Mouse (Mus musculus) cerebellum, adult 11-12 months (tissue): ENCODE results near the gene Carnmt1.

ENCODE experiments used
- DNase-seq: peaks from one replicate; pipeline ENCODE4 v3.0.0; 2022

The Carnmt1 gene

GRCm38 (mm10) chr19:18654984-18655383 is 15.6 kb upstream of the Carnmt1 start:
- no peak for DNase-seq

- no peak for DNase-seq
These were observed 14.6 kb upstream of the Carnmt1 start for GRCm38 (mm10) chr19:18655999-18656398.

GRCm38 (mm10) chr19:18658473-18658872 is 12.1 kb upstream of the Carnmt1 start:
- DNase-seq: no peak

GRCm38 (mm10) chr19:18659349-18659748 is 11.2 kb upstream of the Carnmt1 start:
- DNase-seq: no peak

GRCm38 (mm10) chr19:18660466-18660865 is 10.1 kb upstream of the Carnmt1 start:
- no peak for DNase-seq

DNA sequence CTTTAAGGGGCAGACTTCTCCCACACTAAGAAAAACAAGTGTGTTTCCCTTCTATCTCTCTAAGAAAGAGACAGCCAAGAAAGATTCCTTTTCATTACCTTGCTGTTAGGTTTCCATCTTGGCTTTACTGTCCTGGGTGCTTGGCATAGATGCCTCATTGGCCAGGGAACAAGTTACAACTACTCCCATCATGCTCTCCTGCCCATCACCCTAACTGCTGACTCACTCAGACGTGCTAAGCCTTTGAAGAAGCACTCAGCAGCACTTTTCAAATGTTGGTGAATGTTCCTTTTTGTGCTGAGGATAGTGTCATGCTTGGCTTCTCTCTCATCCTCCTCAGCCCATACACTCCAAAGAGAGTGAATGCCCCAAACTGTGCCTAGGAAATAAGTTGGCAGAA is 8.9 kb upstream of the Carnmt1 start:
- DNase-seq: no peak

- DNase-seq: no peak
These were observed 6.7 kb upstream of the Carnmt1 start for GRCm38 (mm10) chr19:18663904-18664303.

DNA sequence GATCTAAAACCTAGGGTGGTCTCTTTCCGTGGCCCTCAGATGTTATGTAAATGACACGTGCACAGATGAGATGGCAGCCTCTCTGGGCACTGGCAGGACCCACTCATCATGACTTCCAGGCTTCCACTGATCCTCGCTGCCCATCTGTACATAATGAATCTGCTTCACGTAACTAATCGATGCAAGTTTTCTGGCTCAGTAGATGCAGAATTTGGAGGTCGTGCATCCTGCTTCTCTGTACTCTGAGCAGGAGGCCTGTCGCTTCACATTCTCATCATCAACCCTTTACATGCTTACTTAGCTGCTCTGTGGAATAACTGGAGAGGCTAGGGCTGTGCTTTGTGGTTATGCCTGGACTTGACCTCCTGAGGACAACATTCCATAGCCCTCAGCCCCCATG is 3.6 kb upstream of the Carnmt1 start:
- DNase-seq: no peak

- peak; percentile 23 for DNase-seq
These were observed 1.0 kb upstream of the Carnmt1 start for GRCm38 (mm10) chr19:18669551-18669950.

GRCm38 (mm10) chr19:18671056-18671741 is 635 bp downstream of the Carnmt1 start:
- DNase-seq: peak; percentile 62

DNA sequence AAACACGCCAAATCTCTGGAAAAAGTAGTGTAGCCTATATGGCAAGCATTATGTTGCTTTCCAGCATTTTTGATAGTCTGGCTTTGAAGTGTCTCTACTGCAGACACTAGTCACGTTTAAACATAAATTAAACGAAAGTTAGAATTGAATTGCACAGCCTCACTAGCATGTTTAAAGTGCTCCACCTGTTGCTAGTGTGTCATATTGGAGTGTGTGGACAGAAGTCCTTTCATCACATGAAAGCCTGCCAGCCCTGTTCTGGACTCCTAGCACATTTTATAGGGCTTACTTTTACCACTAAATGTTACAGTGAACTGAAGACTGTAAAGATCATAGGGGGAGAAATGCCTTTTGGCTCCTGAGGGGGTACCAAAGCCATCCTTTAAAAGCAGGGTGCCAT is 1.9 kb downstream of the Carnmt1 start:
- no peak for DNase-seq

DNA sequence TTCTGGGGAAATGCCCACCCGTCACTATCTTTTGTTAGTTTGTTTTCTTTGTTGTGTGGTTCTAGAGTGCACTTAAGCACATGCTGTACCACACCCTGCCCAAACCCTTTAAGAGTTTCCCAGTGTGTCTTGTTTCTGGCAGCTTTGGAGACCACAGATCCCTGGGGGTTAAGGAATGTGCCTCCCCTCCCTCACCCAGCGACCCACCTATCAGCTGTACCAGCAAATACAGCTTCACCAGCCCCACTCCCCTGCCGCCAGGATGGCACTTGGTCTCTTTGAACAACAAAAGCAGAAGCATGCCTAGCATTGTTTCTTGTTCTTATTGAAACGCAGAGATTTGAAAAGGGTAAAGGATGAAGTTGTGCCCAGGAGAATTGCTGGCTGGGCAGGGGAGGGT is 2.6 kb downstream of the Carnmt1 start:
- no peak for DNase-seq

GRCm38 (mm10) chr19:18682142-18682541 is 11.6 kb downstream of the Carnmt1 start:
- no peak for DNase-seq

DNA sequence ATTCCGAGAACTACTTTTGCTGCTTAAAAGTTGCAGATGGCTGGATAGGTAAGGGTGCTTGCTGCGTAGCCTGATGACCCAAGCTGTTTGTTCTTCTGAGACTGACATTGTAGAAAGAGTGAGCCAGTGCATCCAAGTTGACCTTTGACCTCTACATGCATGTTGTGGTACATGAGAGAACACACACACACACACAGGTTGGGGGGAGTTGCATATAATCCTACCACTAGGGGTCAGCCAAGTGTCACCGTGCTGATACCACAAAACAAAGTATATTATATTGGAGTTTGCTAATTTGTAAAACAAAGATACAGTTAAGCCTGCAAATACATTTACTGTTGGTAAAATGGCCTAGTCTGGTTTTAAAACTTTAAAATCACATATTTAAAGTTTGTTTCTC is 17.0 kb downstream of the Carnmt1 start:
- no peak for DNase-seq

DNA sequence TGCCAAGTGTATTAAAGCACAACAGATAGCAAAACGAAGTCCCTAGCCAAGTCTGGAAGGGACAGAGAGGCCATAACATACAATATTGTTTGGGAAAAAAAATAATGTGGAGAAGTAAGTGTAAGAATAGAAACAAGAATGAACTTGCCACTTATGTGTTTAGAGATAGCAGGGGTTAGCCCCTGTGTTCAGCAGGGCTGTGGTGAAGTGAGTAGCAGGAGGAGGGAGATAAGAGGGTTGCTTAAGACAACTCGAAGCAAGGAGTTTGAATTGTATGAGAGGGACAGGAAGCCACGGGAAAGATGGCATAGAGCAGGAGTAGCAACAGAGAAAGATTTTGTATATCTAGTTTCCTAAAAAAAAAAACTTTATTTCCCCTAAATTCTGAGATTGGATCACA is 21.6 kb downstream of the Carnmt1 start:
- DNase-seq: no peak

DNA sequence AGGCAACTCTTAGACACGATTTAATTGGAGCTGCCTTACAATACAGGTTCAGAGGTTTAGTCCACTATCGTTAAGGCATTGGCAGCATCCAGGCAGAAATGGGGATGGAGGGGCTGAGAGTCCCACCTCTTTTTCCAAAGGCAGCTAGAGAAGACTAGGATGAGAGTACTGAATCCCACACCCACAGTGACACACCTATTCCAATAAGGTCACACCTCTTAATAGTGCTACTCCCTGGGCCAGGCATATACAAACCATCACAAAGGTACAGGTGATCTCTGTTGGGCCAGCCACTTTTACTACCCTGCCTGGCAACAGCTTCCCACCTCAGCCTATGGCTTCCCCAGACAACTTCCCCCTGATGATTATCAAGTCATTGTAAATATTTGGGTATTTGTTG is 22.2 kb downstream of the Carnmt1 start:
- DNase-seq: no peak

GRCm38 (mm10) chr19:18695116-18695515 is 24.6 kb downstream of the Carnmt1 start:
- no peak for DNase-seq

DNA sequence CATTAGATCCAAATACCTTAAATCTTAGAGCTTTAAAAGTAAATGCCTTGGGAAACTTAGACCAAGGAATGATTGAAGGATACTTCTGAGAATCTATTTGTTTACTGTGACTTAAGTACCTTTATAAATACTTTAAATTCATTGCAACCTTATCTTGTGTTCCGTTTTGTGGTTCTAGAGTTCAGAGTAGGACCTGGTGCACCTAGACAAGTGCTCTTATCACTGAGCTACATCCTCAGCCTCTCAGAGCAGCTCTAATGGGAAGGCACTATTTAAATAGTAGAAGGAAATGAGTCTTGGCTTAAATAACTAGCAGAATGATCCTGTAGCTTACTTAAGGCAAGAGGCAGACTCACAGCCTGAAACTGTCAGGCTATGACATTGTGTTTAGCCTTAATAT is 25.0 kb downstream of the Carnmt1 start:
- DNase-seq: no peak

DNA sequence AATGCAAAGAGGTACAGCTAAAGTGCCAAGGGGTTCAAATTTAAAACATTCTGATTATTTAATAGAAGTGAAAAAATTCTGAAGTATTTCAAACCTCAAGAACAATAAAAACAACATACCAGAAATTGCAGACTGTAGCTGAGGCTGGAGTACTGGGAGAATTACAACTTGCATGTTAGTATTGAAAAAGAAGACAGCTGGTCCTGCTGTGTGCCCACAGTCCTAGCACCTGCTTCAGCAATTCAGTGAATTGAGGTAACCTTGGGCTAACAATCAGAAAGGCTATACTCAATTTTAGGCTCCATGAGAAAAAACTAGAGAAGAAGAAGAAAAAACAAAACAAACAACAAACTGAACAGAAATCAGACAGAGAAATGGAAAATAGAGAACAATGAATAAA is 37.5 kb downstream of the Carnmt1 start:
- DNase-seq: peak; percentile 42

GRCm38 (mm10) chr19:18710903-18711302 is 40.3 kb downstream of the Carnmt1 start:
- DNase-seq: peak; percentile 20

DNA sequence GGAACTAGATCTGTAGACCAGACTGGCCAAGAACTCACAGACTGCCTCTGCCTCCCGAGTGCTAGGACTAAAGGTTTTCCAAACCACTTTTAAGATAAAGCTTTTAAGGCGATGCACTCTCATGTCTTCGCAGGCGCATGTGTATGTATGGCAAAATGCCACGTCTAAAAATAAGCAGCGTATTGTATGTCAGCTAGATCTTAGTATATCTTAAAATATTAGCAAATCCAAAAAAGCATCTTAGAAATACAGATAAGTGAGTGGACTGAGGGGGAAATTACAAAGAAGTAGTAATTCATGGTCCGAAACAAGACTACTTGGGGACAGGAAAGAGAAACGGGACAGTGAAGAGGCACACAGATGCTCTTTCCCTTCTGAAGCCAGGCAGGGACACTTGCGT is 41.0 kb downstream of the Carnmt1 start:
- DNase-seq: no peak

GRCm38 (mm10) chr19:18712153-18712865 is 41.7 kb downstream of the Carnmt1 start:
- DNase-seq: no peak

- peak; percentile 97 for DNase-seq
These were observed 42.3 kb downstream of the Carnmt1 start, which contains the start of gene D030056L22Rik for GRCm38 (mm10) chr19:18712866-18713300. TSS of gene D030056L22Rik (plus strand) at chr19:18713193.

DNA sequence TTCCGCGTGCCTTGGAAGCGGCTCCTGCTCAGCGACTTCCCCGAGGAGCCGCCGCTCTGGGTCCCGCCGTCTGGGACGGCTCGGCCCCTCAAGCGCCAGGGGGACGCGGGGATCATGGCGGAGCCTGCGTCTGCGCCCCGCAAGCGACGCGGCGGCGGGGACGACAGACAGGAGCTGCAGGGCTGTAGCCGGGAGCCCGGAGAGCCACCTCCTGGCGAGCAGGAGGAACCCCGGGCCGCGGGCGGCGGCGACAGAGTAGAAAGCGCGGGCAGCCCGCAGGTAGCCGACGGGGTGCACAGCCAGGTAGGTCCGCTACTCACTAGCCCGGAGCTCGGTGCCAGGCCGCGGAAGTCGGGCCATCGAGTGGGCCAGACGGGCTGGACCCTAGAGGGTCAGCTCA is 42.8 kb downstream of the Carnmt1 start:
- DNase-seq: peak; percentile 72

DNA sequence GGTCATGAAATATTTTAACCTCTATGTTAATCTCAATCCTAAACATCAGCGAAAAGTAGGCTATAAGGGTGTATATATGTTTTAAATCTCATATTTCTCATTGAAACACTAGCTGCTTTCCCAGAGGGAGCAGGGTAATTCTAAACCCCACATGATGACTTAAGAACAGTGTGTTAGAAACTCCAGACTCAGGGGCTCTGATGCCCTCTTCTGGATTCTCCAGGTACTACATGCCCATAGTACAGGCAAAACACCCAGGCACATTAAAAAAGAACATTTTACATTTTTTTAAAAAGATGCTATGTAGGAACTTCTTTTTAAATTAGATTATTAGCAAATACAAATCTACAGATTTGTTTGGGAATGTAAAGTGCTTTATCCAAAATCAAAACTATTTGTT is 45.8 kb downstream of the Carnmt1 start:
- DNase-seq: peak; percentile 46
